Mouse (Mus musculus): ENCODE measurements around the gene Cxcr4. TPM values are rescaled to one million over a fixed set of nuclear protein-coding genes. Genes with fewer than 3 reads are reported as not detected.

Cxcr4 gene
- polyA plus RNA-seq, 1 experiment from 2014 or later = 5.6 TPM

- H3K4me1 ChIP-seq (replicated peaks; ENCODE audit: control insufficient read depth, insufficient read depth, low read length) = 0 out of 2 replicates have a peak, but pooled peaks cover 7% of the 10 kb centered on the region
- DNase-seq (ENCODE audit: low spot score) (no peak), ATAC-seq (replicated peaks; ENCODE audit: low FRiP score, low TSS enrichment, low read depth) (no peak)
- no peaks in the 10 kb centered on the region for H3K9me3 ChIP-seq (ENCODE audit: control insufficient read depth, low read length)
- no peak overlapping the region for H3K4me3 ChIP-seq (ENCODE audit: low read depth, low read length)
- H3K9ac ChIP-seq (ENCODE audit: low read length) = no peak overlapping the region
- 74% methylated on average over 10 of the region's 10 CpGs for WGBS
- no peaks in the 10 kb centered on the region for H3K36me3 ChIP-seq (ENCODE audit: control insufficient read depth, insufficient read depth, low read length)
- H3K4me2 ChIP-seq (ENCODE audit: low read length) = no peak overlapping the region
- H3K27me3 ChIP-seq (replicated peaks; ENCODE audit: control insufficient read depth, insufficient read depth, low read length) = no peaks in the 10 kb centered on the region
- H3K27ac ChIP-seq (ENCODE audit: low read depth) = no peak overlapping the region
Observed at GRCm38 (mm10) chr1:128539555-128539954, 52.5 kb downstream of the Cxcr4 start.

Other genes with a start within 250 kb of the Cxcr4 start
- 284 and 298 TPM in 2 replicates for gene Mcm6, start 232.6 kb downstream of the Cxcr4 start, polyA plus RNA-seq (2014; fragmentation: Nextera tagmentation; extraction: Ambion mirVana)
- 107 and 109 TPM in 2 replicates for gene Dars, start 174.9 kb downstream of the Cxcr4 start, polyA plus RNA-seq (2014; fragmentation: Nextera tagmentation; extraction: Ambion mirVana)